Mouse (Mus musculus) intestine, embryonic 15.5 days (tissue): ENCODE measurements around the gene Dhrs7c. TPM values are rescaled to one million over a fixed set of nuclear protein-coding genes. Genes with fewer than 3 reads are reported as not detected.

ENCODE experiments used
- ATAC-seq: fragments of 200-750 bp; cut with Nextera tagmentation; 2 replicates; pipeline ENCODE4 v1.8.0; 2017; ENCODE audit warnings: moderate TSS enrichment, moderate library complexity
- H3K27ac ChIP-seq: fragments of 300-500 bp; sonication (generic); 2 replicates; pipeline ENCODE4 v1.5.1; 2015; ENCODE audit warnings: mild to moderate bottlenecking, inconsistent platforms
- H3K27me3 ChIP-seq: fragments of 300-500 bp; sonication (generic); replicated peaks from 2 replicates; pipeline ENCODE4 v1.6.1; 2015; ENCODE audit warnings: inconsistent platforms
- H3K36me3 ChIP-seq: fragments of 300-500 bp; sonication (generic); 2 replicates; pipeline ENCODE4 v1.6.1; 2015; ENCODE audit warnings: inconsistent platforms
- H3K4me1 ChIP-seq: fragments of 300-500 bp; sonication (generic); replicated peaks from 2 replicates; pipeline ENCODE4 v1.6.1; 2015; ENCODE audit warnings: inconsistent platforms
- H3K4me2 ChIP-seq: fragments of 300-500 bp; sonication (generic); replicated peaks from 2 replicates; pipeline ENCODE4 v1.6.1; 2015; ENCODE audit warnings: mild to moderate bottlenecking, inconsistent platforms
- H3K4me3 ChIP-seq: fragments of 300-500 bp; sonication (generic); replicated peaks from 2 replicates; pipeline ENCODE4 v1.5.1; 2015; ENCODE audit warnings: inconsistent platforms
- H3K9ac ChIP-seq: fragments of 300-500 bp; sonication (generic); 2 replicates; pipeline ENCODE4 v1.6.1; 2015; ENCODE audit warnings: inconsistent platforms
- H3K9me3 ChIP-seq: fragments of 300-500 bp; sonication (generic); 2 replicates; pipeline ENCODE4 v1.6.1; 2016; ENCODE audit warnings: inconsistent platforms
- WGBS: fragments of 180-500 bp; shearing (Covaris S2); methylation state at CpG from one replicate; pipeline ENCODE4 v1.1.7; 2015; 5-methylcytosine and 5-hydroxymethylcytosine counted together
- polyA plus RNA-seq: library from polyadenylated mRNA; unstranded; fragments of >200 nt; fragmentation: Nextera tagmentation; extraction: Ambion mirVana; gene quantifications from 2 replicates; pipeline ENCODE4 v1.2.1, GENCODE M21; 2015

The Dhrs7c gene
- polyA plus RNA-seq, 1 experiment from 2014 or later: 0.16 TPM

GRCm38 (mm10) chr11:67855035-67855434 lies 57.0 kb downstream of the Dhrs7c start:
- Histone ChIP-seq H3K36me3 (no peaks in the 10 kb centered on the region), H3K27me3 (no peaks in the 10 kb centered on the region), H3K4me1 (no peaks in the 10 kb centered on the region), H3K9me3 (no peaks in the 10 kb centered on the region), H3K9ac (no peak overlapping the region), H3K4me2 (no peak overlapping the region), H3K27ac (no peak overlapping the region), H3K4me3 (no peak overlapping the region)
- WGBS: 48% methylated on average over 2 of the region's 2 CpGs
- no peak for ATAC-seq

- peaks cover 8% of the 10 kb centered on the region for H3K4me1 ChIP-seq
- H3K4me2 ChIP-seq: no peak overlapping the region
- H3K27ac ChIP-seq: no peak overlapping the region
- WGBS: 79% methylated on average over 9 of the region's 9 CpGs
- H3K36me3 ChIP-seq: no peaks in the 10 kb centered on the region
- no peak overlapping the region for H3K4me3 ChIP-seq
- no peaks in the 10 kb centered on the region for H3K9me3 ChIP-seq
- no peak for ATAC-seq
- no peak overlapping the region for H3K9ac ChIP-seq
- no peaks in the 10 kb centered on the region for H3K27me3 ChIP-seq
Observed at GRCm38 (mm10) chr11:67858518-67858917, 60.5 kb downstream of the Dhrs7c start.

- no peaks in the 10 kb centered on the region for H3K36me3 ChIP-seq
- H3K4me2 ChIP-seq: peak overlapping the region; percentile 12; the same call in 1 of the 2 replicates
- H3K27ac ChIP-seq: peak overlapping the region; percentile 49; the same call in 1 of the 2 replicates
- no peaks in the 10 kb centered on the region for H3K9me3 ChIP-seq
- no peak overlapping the region for H3K4me3 ChIP-seq
- peaks cover 8% of the 10 kb centered on the region for H3K4me1 ChIP-seq
- WGBS: 48% methylated on average over 7 of the region's 7 CpGs
- no peak overlapping the region for H3K9ac ChIP-seq
- ATAC-seq: peak; percentile 88
- H3K27me3 ChIP-seq: no peaks in the 10 kb centered on the region
Observed at GRCm38 (mm10) chr11:67860743-67861398, 62.9 kb downstream of the Dhrs7c start.

- Histone ChIP-seq H3K9ac (no peak overlapping the region), H3K27me3 (no peaks in the 10 kb centered on the region), H3K4me1 (peaks cover 8% of the 10 kb centered on the region), H3K9me3 (no peaks in the 10 kb centered on the region), H3K4me2 (peak overlapping the region; percentile 12; the same call in 1 of the 2 replicates), H3K36me3 (no peaks in the 10 kb centered on the region), H3K4me3 (no peak overlapping the region), H3K27ac (peak overlapping the region; percentile 49; the same call in 1 of the 2 replicates)
- 5% methylated on average over 7 of the region's 7 CpGs for WGBS
- ATAC-seq: peak; percentile 21; the same call in 1 of the 2 replicates
Observed at GRCm38 (mm10) chr11:67861399-67861838, 63.4 kb downstream of the Dhrs7c start.

- no peaks in the 10 kb centered on the region for H3K36me3 ChIP-seq
- H3K9ac ChIP-seq: no peak overlapping the region
- H3K9me3 ChIP-seq: no peaks in the 10 kb centered on the region
- peak; percentile 60 for ATAC-seq
- H3K27ac ChIP-seq: no peak overlapping the region
- 64% methylated on average over 5 of the region's 5 CpGs for WGBS
- H3K4me3 ChIP-seq: no peak overlapping the region
- no peaks in the 10 kb centered on the region for H3K27me3 ChIP-seq
- H3K4me2 ChIP-seq: no peak overlapping the region
- peaks cover 8% of the 10 kb centered on the region for H3K4me1 ChIP-seq
Observed at GRCm38 (mm10) chr11:67865100-67865499, 67.1 kb downstream of the Dhrs7c start.

Other genes with a start within 250 kb of the Dhrs7c start
- not detected in 2 replicates for gene Rcvrn, start 102.9 kb upstream of the Dhrs7c start, polyA plus RNA-seq
- 4.0 and 4.2 TPM in 2 replicates for gene Glp2r, start 27.0 kb upstream of the Dhrs7c start, polyA plus RNA-seq
- gene Gsg1l2, start 23.6 kb upstream of the Dhrs7c start, polyA plus RNA-seq: 0.24 TPM in 1 of 2 replicates, not detected in the other
- 5.2 and 5.4 TPM in 2 replicates for gene Usp43, start 124.0 kb downstream of the Dhrs7c start, polyA plus RNA-seq
- 1.1 and 1.3 TPM in 2 replicates for gene Cfap52, start 167.5 kb downstream of the Dhrs7c start, polyA plus RNA-seq
- gene Stx8, start 168.0 kb downstream of the Dhrs7c start, polyA plus RNA-seq: 51.8 and 59.7 TPM in 2 replicates